Mouse (Mus musculus) frontal cortex, postnatal 36 days (tissue): ENCODE data around the gene Atp5g3.
"Not testable (repeated sequence)": the region's sequence is repeated elsewhere in the genome, so short reads cannot be mapped to it uniquely, and the experiment has no call there.

Experiments
- DNase-seq, 2 experiments: peaks; one replicate each; pipeline ENCODE4 v3.0.0; 2022; ENCODE audit warnings: low spot score in 2 of 2

Gene Atp5g3

DNA sequence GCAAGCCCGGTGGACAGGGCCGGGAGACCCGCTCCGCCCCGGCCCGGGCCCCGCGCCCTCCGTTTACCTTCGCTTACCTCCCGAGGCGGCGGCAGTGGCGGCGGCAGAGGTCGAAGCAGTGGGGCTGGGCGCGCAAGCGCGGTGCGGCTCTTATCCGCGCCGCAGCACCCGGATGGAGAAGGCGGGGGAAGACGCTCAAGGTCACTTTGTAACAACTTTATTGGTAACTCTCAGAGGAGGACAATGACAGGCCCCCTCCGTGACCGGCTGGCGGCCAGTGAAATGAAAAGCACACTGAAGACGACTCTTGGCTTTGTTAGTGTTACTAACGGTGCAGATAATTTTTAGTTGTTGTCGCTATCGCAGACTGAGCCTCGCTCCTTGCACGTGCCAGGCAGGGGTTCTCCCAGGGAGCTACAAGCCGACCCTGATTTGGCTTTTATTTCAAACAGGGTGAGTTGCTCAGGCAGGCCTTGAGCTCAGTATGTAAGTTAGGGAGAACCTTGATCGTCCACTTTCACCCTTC lies at the start of gene Atp5g3:
Atp5g3 (minus strand) TSS at position 152 of the 526 bp plus-strand sequence.
- DNase-seq, result peak; percentile 94

DNA sequence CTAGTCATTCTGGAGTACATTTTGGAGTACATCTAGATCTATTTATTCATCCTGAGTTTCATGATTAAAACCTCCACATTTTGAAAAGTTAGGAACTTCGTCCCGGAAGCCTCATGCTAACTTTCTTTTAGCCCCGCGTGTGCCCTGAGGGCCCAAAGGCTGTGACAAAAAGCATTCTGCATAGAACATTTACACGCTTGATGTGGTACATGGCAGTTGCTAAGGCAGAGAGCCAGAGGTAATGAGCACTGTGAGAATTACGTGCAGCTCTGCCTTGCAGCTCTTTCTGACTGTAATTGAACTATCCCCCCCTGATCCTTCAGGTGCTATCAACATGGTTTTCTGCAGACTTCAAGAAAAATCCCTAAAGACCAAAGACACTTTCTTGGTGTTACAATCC lies 47.2 kb upstream of the Atp5g3 start:
- DNase-seq, result no peak

DNA sequence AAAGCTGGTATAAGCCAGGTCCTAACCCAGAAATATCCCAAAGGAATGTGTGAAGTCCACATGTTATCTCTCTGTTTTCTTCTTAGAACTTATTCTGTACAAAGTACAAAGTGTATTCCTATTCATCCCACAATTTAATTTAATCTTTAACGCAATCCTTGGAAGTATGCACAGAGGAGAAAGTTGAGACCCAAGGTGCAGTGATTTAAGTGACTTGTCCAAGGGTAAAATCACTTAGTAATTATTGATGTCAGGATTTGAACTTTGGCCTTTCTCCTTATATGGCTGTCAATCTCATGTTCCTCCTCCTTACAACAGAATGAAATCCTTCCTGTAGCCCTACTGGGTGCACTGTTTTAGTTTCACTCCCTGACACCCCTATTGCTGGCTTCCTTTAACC lies 42.5 kb upstream of the Atp5g3 start:
- DNase-seq, result no peak

DNA sequence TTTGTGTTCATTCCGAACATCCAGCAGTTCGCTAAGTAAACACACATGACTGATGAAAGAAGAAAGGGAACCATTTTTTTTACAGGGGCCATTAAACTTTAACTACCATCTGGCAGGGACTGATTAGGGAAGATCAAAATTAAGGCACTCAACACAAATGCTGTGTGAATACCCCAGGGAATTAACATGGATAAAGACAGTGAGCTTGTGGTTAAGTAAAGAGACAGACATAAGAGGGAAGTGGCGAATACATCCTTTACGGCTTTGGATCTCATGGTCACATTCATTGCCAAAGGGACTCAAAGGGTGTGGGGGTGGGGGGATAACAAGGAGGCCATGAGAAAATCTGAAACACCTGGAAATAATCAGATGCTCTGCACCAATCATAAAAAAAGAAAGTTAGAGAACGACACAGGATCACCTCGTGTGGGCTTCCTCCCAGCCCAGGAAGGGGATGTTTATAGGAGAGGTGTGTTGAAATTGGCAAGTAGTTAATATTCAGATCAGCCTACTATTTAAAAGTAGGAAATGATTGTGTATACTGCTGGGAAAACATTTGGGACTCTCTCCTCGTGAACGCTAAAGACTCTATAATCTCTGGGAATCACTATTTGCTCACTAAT lies 41.6 kb upstream of the Atp5g3 start:
- no peak for DNase-seq

- DNase-seq, result no peak
These were observed 36.2 kb upstream of the Atp5g3 start for GRCm38 (mm10) chr2:73947360-73947759.

DNA sequence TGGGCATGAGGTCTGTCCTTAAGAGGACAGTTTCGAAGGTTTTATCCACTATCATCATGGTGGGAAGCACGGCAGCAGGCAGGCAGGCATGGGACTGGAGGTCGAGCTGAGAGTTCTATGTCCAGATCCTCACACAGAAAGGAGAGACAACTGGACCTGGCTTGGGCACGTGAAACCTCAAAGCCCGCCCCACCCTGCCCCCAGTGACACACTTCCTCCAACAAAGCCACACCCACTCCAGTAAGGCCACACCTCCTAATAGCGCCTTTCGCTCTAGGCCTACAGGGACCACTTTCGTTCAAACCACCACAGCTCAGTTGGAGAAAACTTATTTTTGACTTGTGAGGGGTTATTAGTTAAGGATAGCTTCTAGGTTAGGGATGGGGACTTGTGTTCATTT lies 32.6 kb upstream of the Atp5g3 start:
- no peak for DNase-seq

- DNase-seq, result no peak
These were observed 31.7 kb upstream of the Atp5g3 start for GRCm38 (mm10) chr2:73942844-73943243.

- DNase-seq, result no peak
These were observed 30.2 kb upstream of the Atp5g3 start for GRCm38 (mm10) chr2:73941281-73941680.

DNA sequence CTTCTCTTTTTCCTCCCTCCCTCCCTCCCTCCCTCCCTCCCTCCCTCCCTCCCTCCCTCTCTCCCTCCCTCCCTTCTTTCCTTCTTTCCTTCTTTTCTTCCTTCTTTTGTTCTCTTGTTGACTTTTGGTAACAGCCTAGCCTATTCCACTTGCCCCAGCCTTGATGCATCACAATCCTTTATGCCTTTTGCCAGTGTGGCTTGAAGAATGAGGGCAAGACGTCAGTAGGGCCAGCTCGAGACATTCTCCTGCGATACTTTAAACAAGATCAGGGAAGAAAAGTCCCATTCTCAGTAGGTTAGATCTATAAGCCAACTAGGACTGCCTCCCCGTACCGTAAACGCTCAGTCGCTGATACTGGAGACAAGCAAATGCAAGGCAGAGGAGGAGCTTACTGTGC lies 29.3 kb upstream of the Atp5g3 start:
- no peak for DNase-seq

- DNase-seq, result no peak
These were observed 27.8 kb upstream of the Atp5g3 start for GRCm38 (mm10) chr2:73938896-73939295.

DNA sequence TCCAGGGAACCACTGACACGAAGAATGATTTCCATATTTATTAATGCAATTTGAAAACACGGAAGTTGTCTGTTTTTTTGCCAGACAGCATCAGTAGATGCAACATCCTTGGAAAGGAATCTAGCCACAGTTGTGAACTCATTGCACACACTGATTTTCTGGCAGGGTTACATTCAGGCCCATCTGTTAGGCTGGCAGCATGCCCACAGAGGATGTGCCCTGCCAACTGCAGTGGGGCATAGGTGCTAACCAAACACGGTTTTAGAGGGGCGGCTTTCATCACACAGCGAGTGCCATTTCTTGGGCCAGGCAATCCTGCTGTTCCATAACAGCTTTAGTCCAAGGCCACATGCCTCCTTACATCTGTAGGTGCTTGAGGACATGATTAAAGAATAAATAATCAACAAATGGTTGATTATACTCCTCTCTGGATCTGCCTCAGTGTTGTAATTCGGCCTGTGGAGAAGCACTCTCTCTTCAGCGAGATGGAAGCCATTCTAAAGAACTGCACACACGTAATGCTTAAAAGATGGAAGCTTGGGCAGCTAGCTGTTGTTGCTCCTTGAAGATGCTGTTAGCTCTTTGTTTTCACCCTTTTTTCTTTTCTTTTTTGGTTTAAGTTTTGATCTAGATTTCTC lies 21.7 kb upstream of the Atp5g3 start:
- DNase-seq, result peak in 1 of 2 experiments; percentile 22

DNA sequence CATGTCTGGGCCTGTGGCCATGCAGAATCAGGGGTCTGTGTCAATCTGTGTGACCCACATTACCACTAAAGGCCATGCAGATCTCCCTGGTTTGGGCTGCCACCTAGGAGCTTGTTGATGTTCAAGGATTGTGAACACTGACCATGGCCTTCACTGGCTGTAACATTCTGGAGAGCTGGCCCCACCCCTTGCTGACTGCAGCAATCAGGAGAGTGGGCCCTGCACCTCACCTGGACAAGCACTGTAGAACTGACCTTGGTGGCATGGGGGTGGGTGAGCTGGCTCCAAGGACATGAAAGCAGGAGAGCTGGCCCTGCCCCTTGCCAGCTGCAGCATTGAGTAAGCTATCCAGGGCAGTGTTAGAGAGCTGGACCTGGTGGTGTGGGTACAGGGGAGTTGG lies 16.6 kb upstream of the Atp5g3 start:
- no peak for DNase-seq

GRCm38 (mm10) chr2:73925539-73925938 lies 14.4 kb upstream of the Atp5g3 start:
- DNase-seq, result no peak

DNA sequence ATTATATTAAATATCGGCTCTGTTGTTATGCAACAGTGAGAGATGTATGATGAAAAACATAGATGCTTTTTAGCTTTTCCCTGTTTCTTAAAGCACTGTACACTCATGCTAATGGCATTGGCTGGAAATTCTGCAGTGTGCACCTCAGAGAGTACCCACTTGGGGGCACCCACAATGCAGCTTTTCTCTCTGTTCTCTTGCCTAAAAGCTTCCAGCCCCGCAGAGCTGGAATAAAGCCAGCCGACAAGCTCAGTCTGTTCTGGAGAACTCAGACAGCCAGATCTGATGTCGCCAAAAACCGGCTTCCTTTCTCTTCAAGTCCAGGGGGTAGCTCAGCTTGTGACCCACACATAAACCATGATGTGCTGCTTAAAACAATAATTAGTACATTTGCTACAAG lies 14.0 kb upstream of the Atp5g3 start:
- peak; percentile 74 to 85 for DNase-seq

DNA sequence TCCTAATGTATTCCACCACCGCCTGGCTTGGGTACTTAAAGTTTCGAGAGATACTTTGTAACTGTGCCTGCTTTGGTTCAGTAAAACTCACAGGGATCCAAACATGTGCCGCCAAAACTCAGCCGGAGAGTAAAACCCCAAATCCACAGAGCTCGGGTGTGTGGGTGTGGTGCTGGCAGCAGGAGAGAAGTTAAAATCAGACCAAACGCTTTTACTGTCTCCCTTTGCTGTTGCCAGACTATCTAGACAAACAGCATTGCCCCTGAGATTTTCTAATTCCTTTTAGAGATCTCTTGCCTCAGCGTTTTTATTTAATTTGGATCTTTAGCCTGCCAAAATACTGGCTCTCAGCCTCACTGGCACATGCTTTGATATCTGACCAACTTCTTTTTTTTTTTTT lies 8.5 kb upstream of the Atp5g3 start:
- peak; percentile 61 to 83 for DNase-seq

GRCm38 (mm10) chr2:73912264-73912663 lies 1.1 kb upstream of the Atp5g3 start:
- no peak for DNase-seq

- DNase-seq, result peak; percentile 31 to 32
These were observed 453 bp downstream of the Atp5g3 start for GRCm38 (mm10) chr2:73910571-73911174.

GRCm38 (mm10) chr2:73909116-73909515 lies 2.0 kb downstream of the Atp5g3 start:
- no peak for DNase-seq

GRCm38 (mm10) chr2:73904679-73905078 lies 6.4 kb downstream of the Atp5g3 start:
- not testable (repeated sequence) for DNase-seq

DNA sequence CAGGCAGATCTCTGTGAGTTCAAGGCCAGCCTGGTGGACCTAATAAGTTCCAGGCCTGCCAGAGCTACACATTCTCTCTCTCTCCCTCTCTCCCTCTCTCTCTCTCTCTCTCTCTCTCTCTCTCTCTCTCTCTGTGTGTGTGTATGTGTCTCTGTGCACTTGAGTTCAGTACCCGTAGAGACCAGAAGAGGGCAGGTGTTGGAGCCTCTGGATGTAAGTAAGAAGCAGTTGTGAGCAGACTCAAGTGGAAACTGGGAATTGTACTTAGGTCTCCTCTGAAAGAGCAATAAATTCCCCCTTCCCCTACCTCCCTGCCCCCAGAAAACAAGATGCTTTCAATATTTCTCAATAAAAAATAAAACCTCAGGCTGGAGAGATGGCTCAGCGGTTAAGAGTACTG lies 7.6 kb downstream of the Atp5g3 start:
- DNase-seq, result no peak

- DNase-seq, result not testable (repeated sequence)
These were observed 8.8 kb downstream of the Atp5g3 start for GRCm38 (mm10) chr2:73902328-73902727.

- DNase-seq, result no peak
These were observed 10.0 kb downstream of the Atp5g3 start for GRCm38 (mm10) chr2:73901169-73901568.

DNA sequence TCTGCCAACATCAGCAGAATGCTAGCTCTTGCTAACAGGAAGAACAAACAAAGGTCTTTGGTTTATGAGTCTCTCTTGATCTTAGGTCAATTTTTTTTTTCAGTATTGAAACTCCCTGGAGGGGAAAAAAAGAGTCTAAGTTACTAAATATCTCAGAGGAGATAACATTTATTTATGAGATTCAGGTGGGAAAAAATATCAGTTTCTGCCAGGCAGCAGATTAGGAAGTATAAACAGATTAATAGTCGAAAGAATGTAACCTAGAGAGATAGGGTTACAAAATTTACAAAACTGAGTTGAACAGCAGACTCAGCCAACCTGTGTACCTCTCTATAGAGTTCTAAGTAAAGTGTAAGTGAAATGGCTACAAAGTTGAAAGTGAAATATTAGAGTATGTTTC lies 10.8 kb downstream of the Atp5g3 start:
- DNase-seq, result no peak
